Mouse (Mus musculus) heart, adult 2 months (tissue): ENCODE data around the gene Mrps27. TPM values are rescaled to one million over a fixed set of nuclear protein-coding genes. Genes with fewer than 3 reads are reported as not detected.

Experiments used
- DNase-seq, 2 experiments: peaks; one replicate each; pipeline ENCODE4 v3.0.0; 2021
- H3K27ac ChIP-seq: fragments of 200-600 bp; 2 replicates; pipeline ENCODE4 v1.8.1; 2022
- H3K27me3 ChIP-seq: fragments of 200-500 bp; 2 replicates; pipeline ENCODE4 v1.6.1; 2012; ENCODE audit warnings: mild to moderate bottlenecking, low read length, inconsistent platforms, mixed read lengths; ENCODE audit not compliant: control insufficient read depth, insufficient read depth
- H3K36me3 ChIP-seq: fragments of 200-500 bp; 2 replicates; pipeline ENCODE4 v1.6.1; 2012; ENCODE audit warnings: low read length, inconsistent platforms; ENCODE audit not compliant: control insufficient read depth, insufficient read depth
- H3K4me1 ChIP-seq: fragments of 200-500 bp; 2 replicates; pipeline ENCODE4 v1.6.1; 2011; ENCODE audit warnings: low read length; ENCODE audit not compliant: control insufficient read depth, insufficient read depth
- H3K4me3 ChIP-seq: fragments of 200-600 bp; 2 replicates; pipeline ENCODE4 v1.8.1; 2022
- H3K79me2 ChIP-seq: fragments of 200-500 bp; replicated peaks from 2 replicates; pipeline ENCODE4 v1.6.1; 2012; ENCODE audit warnings: mild to moderate bottlenecking, inconsistent platforms, low read length, moderate library complexity, mixed read lengths; ENCODE audit not compliant: control insufficient read depth, insufficient read depth
- H3K9ac ChIP-seq: fragments of 200-500 bp; 2 replicates; pipeline ENCODE4 v1.6.1; 2012; ENCODE audit warnings: low read depth, mild to moderate bottlenecking, control low read depth, inconsistent platforms, low read length, mixed read lengths
- CTCF ChIP-seq: fragments of 200-600 bp; IDR thresholded peaks from 2 replicates; pipeline ENCODE4 v1.8.1; 2022; ENCODE audit warnings: antibody characterized with exemption, mild to moderate bottlenecking, moderate library complexity
- EP300 ChIP-seq: fragments of 200-500 bp; IDR thresholded peaks from 2 replicates; pipeline ENCODE4 v1.6.1; 2011; ENCODE audit warnings: low read depth, low read length, control low read depth; ENCODE audit not compliant: insufficient read depth
- POLR2A ChIP-seq: fragments of 200-500 bp; IDR thresholded peaks from 2 replicates; pipeline ENCODE4 v1.6.1; 2011; ENCODE audit warnings: mild to moderate bottlenecking, low read depth, low read length, control low read depth; ENCODE audit not compliant: insufficient read depth
- WGBS: fragments of 180-500 bp; shearing (Covaris S2); methylation state at CpG from one replicate; pipeline ENCODE4 v1.1.7; 2018; 5-methylcytosine and 5-hydroxymethylcytosine counted together
- intact Hi-C: fragments of 180-260 bp; cut with DNase I; formaldehyde crosslinking; loops from one replicate; pipeline ENCODE4 v1.15.1; 2025
- polyA plus RNA-seq: library from polyadenylated mRNA; depleted of rRNA; stranded (reverse); fragments of >200 nt; gene quantifications from 2 replicates; pipeline ENCODE4 v1.2.3, GENCODE M21; 2012
- total RNA-seq, 2 experiments: library from RNA; stranded (reverse); gene quantifications; 2 replicates each; pipeline ENCODE4 v1.2.3; 2021

Gene Mrps27
- total and polyA plus RNA-seq, 3 experiments, result 39.3 to 48.0 (median 40.8) TPM

DNA sequence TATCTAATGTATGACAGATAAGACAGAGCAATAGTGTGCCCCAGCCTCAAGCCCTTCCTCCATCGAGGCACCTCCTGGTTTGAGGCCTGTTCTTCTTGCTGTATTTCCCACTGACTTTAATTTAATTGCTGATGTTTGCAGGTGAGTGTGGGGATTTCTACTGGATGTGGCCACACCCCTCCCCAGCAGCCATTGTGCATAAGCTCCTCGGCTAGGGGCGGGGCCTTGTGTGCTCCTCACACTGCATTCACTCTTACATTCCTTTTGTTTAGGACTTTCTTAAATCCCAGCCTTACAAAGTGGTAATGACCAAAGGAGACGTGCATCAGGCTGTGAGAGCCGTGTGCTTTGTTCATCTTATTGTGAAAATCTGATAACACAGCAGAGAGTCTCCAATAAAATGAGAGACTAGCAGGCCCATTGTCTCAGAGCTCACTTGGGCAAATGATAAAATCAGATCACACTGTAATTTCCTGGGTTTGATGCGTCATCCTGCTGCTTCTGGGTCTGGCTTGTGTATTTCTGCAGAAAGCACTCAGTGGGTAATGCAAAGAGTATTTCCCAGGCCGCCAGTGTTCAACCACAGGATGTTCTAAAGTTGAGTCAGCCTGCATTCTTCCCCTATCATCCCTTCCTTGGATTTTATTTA, 40.1 kb downstream of the Mrps27 start:
- H3K79me2 ChIP-seq, result no peaks in the 10 kb centered on the region
- intact Hi-C loops, result loop anchor here (2.0 kb wide), 1 partner anchor 30 kb away; no protein-coding TSS in a partner anchor
- TF ChIP-seq POLR2A (no peak), CTCF (no peak)
- no peaks in the 10 kb centered on the region for H3K27me3 ChIP-seq
- no peak overlapping the region for H3K9ac ChIP-seq
- H3K4me3 ChIP-seq, result no peak overlapping the region
- peaks cover 5% of the 10 kb centered on the region for H3K36me3 ChIP-seq
- H3K27ac ChIP-seq, result peak overlapping the region; percentile 60
- no peak for DNase-seq
- 59% methylated on average over 7 of the region's 7 CpGs for WGBS
- H3K4me1 ChIP-seq, result peaks cover 14% of the 10 kb centered on the region

DNA sequence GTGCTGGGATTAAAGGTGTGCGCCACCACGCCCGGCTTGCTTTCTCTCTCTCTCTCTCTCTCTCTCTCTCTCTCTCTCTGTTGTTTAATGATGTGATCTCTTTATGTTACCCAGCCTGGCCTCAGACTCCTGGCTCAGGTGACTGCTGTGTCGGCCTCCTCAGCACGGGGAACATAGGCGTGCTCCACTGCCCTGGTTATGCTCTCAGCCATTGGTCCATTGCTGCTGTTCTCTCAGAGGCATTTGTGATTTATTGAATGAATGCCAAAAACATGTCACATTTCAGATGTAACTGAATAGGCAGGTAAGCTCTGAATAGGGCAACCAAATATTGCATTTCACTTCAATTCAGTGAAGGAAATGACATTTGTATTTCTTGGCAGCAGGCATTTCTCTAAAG, 41.3 kb downstream of the Mrps27 start:
- intact Hi-C loops, result loop anchor here (2.0 kb wide), 1 partner anchor 29 kb away; no protein-coding TSS in a partner anchor
- Histone ChIP-seq H3K27me3 (no peaks in the 10 kb centered on the region), H3K9ac (no peak overlapping the region), H3K36me3 (peaks cover 5% of the 10 kb centered on the region), H3K4me1 (peaks cover 14% of the 10 kb centered on the region), H3K79me2 (no peaks in the 10 kb centered on the region), H3K27ac (peak overlapping the region; percentile 26), H3K4me3 (no peak overlapping the region)
- no peak for DNase-seq
- TF ChIP-seq CTCF (no peak), EP300 (no peak), POLR2A (no peak)
- WGBS, result 82% methylated on average over 6 of the region's 6 CpGs

DNA sequence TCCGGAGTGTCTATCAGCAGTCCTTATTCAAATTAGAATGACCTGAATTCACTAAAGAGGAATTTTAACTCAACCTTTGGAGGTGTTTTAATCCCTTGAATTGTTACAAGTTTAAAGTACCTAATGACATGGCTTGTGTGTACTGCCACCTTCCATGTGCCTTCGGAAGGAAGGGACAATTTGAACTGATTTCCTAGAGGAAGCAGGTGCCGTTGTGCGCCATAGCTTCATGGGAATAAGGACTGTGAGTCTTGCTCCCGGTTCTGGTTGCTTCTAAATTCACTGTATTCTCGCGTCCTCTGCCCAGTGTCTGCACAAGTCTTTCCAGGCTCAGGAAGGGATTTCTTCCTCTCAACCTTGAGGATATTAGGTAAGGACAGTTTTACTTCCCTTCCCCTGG, 41.8 kb downstream of the Mrps27 start:
- intact Hi-C loops, result no loop called here
- 52% methylated on average over 7 of the region's 7 CpGs for WGBS
- H3K4me1 ChIP-seq, result peaks cover 14% of the 10 kb centered on the region
- H3K9ac ChIP-seq, result no peak overlapping the region
- H3K4me3 ChIP-seq, result no peak overlapping the region
- TF ChIP-seq POLR2A (no peak), EP300 (no peak), CTCF (no peak)
- peak overlapping the region; percentile 26 for H3K27ac ChIP-seq
- no peaks in the 10 kb centered on the region for H3K27me3 ChIP-seq
- peaks cover 5% of the 10 kb centered on the region for H3K36me3 ChIP-seq
- no peak for DNase-seq
- H3K79me2 ChIP-seq, result no peaks in the 10 kb centered on the region

GRCm38 (mm10) chr13:99387901-99388811, 43.6 kb downstream of the Mrps27 start:
- WGBS, result 60% methylated on average over 7 of the region's 7 CpGs

GRCm38 (mm10) chr13:99391417-99391816, 46.8 kb downstream of the Mrps27 start:
- H3K79me2 ChIP-seq, result no peaks in the 10 kb centered on the region
- no peaks in the 10 kb centered on the region for H3K27me3 ChIP-seq
- peak; percentile 52 to 65 for DNase-seq
- H3K27ac ChIP-seq, result peak overlapping the region; percentile 53
- intact Hi-C loops, result no loop called here
- 50% methylated on average over 3 of the region's 3 CpGs for WGBS
- H3K4me3 ChIP-seq, result no peak overlapping the region
- TF ChIP-seq CTCF, result no peak
- peaks cover 10% of the 10 kb centered on the region for H3K4me1 ChIP-seq
- no peak overlapping the region for H3K9ac ChIP-seq
- peaks cover 5% of the 10 kb centered on the region for H3K36me3 ChIP-seq

More at GRCm38 (mm10) chr13:99387901-99388811, 43.6 kb downstream of the Mrps27 start:
- peaks cover 14% of the 10 kb centered on the region for H3K4me1 ChIP-seq
- TF ChIP-seq EP300 (no peak), POLR2A (no peak), CTCF (no peak)
- H3K27ac ChIP-seq, result peak overlapping the region; percentile 24
- intact Hi-C loops, result no loop called here
- H3K36me3 ChIP-seq, result peaks cover 5% of the 10 kb centered on the region
- no peaks in the 10 kb centered on the region for H3K27me3 ChIP-seq
- no peak for DNase-seq
- no peak overlapping the region for H3K4me3 ChIP-seq
- no peaks in the 10 kb centered on the region for H3K79me2 ChIP-seq
- H3K9ac ChIP-seq, result no peak overlapping the region

- intact Hi-C loops, result no loop called here
- H3K79me2 ChIP-seq, result no peaks in the 10 kb centered on the region
- no peak overlapping the region for H3K9ac ChIP-seq
- no peaks in the 10 kb centered on the region; the same call in 1 of the 2 replicates for H3K36me3 ChIP-seq
- H3K4me3 ChIP-seq, result no peak overlapping the region
- no peak for TF ChIP-seq POLR2A
- TF ChIP-seq EP300, result no peak
- no peak for TF ChIP-seq CTCF
- no peaks in the 10 kb centered on the region for H3K27me3 ChIP-seq
- H3K27ac ChIP-seq, result no peak overlapping the region
- 77% methylated on average over 3 of the region's 3 CpGs for WGBS
- no peak for DNase-seq
- peaks cover 3% of the 10 kb centered on the region for H3K4me1 ChIP-seq
Measured at GRCm38 (mm10) chr13:99393128-99393527, 48.5 kb downstream of the Mrps27 start.
